Mouse (Mus musculus) ES-Bruce4 (cell line): Measurements from ENCODE around the gene Wdr90.

Experiments
- CTCF ChIP-seq: IDR thresholded peaks from one replicate; pipeline ENCODE4 v1.8.1; 2011; ENCODE audit warnings: low read depth, low read length
- POLR2A ChIP-seq: IDR thresholded peaks from one replicate; pipeline ENCODE4 v1.8.1; 2011; ENCODE audit warnings: low read length; ENCODE audit not compliant: insufficient read depth

GRCm38 (mm10) chr17:25874721-25875170 is 13.4 kb upstream of the Wdr90 start, which contains the start of gene Mettl26:
- TF ChIP-seq CTCF (no peak), POLR2A (no peak)
